Mouse (Mus musculus) kidney, postnatal 10 days (tissue): ENCODE data around the gene Gm45062.

Experiments used
- DNase-seq: peaks from one replicate; pipeline ENCODE4 v3.0.0; 2021; ENCODE audit warnings: mixed read lengths

Gene Gm45062

DNA sequence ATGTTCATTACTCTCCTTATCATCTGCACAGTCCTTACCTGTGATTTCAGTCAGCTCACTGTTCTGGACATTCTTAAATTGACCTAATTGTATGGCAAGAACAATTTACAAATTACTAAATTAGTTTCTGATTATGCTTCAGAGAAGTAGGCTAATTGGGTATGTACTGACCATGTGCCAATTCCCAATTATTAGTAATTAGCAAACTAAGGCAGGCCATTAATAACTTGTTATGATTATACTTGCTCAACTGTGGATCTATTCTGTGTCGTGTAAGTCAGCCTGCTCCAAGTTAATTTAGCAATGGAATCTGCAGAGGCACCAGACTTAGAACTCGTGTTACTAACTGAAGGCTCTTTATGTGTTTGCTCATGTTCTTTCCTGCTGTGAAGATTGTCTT is 113.8 kb downstream of the Gm45062 start:
- DNase-seq, result no peak

- peak; percentile 18 for DNase-seq
These were observed 114.6 kb downstream of the Gm45062 start for GRCm38 (mm10) chr6:8373851-8374250.

GRCm38 (mm10) chr6:8374290-8374689 is 115.0 kb downstream of the Gm45062 start:
- no peak for DNase-seq

GRCm38 (mm10) chr6:8374712-8375111 is 115.5 kb downstream of the Gm45062 start:
- DNase-seq, result no peak

DNA sequence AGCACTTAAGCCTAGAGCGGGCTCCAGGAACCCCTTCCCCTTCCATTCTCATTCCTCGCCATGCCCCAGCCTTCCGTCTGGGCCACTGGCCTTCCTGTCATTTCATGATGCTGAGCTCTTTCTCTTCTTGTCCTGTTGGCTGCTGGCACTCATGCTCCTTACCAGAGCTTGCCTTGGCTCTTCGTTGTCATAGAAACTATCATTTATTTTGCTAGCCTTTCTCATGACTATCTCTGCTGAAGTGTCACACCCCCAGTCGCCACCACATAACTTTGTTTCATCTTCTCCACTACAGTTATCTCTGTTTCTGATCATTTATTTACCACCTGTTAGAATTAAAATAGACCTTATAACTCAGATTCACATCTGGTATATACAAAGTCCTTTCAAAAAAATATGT is 117.1 kb downstream of the Gm45062 start:
- DNase-seq, result no peak

- no peak for DNase-seq
These were observed 118.4 kb downstream of the Gm45062 start for GRCm38 (mm10) chr6:8377667-8378066.

GRCm38 (mm10) chr6:8389307-8389706 is 130.1 kb downstream of the Gm45062 start:
- no peak for DNase-seq

DNA sequence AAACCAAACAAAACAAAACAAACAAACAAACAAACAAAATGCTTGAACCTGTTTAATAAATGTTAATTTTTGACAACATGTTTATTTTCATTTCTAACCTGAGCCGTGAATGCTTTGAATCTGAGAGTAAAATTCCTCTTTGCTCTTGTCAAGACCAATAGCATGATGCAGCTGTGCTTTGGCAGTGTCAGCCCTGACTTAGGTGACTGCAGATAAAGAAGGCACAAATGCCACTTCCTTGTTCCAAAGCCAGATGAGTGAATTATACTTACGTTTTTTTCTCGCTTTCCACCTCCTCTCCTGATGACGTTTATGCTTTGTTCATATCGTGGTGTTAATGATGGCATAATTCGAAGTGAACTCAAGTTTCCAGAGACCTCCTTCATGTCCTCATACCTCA is 131.0 kb downstream of the Gm45062 start:
- DNase-seq, result no peak

- no peak for DNase-seq
These were observed 131.7 kb downstream of the Gm45062 start for GRCm38 (mm10) chr6:8390935-8391334.

DNA sequence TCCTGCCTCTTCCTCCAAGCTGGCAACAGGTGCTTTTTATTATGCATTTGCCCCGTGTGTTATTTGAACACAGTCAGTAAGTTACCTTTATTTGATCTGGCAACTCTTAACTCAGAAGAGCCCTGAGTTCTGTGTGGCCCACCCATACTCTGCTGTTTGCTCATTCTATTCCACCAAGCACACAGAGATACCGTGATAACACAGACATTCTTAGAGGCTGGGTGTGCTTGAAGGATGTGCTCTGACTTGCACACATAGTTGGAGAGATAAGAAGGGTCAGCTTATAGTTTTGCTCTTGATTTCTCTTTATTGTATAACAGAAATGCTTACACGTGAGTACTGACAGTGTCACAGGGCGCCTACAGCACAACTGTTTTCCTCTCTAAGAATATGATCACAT is 133.8 kb downstream of the Gm45062 start:
- no peak for DNase-seq

GRCm38 (mm10) chr6:8394044-8394443 is 134.8 kb downstream of the Gm45062 start:
- DNase-seq, result no peak

DNA sequence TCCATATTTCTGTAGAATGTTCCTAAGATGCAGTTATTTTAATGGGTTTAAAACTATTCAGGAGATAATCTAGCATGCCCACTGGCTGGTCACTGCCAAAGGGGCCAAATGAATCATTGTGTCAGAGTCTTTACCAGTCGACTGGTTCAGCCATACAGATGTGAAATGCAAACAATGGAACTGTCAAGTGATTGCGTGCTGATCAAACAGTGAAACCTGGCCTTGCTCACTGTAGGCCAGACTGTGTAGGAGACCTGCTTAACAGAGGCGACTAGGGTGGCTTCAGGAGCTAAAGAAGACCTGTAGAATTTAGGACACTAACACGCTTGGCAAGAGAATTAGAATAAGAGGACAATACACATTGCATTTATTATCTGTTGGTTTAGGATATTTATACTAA is 135.8 kb downstream of the Gm45062 start:
- DNase-seq, result no peak

GRCm38 (mm10) chr6:8397252-8397651 is 138.0 kb downstream of the Gm45062 start:
- no peak for DNase-seq

DNA sequence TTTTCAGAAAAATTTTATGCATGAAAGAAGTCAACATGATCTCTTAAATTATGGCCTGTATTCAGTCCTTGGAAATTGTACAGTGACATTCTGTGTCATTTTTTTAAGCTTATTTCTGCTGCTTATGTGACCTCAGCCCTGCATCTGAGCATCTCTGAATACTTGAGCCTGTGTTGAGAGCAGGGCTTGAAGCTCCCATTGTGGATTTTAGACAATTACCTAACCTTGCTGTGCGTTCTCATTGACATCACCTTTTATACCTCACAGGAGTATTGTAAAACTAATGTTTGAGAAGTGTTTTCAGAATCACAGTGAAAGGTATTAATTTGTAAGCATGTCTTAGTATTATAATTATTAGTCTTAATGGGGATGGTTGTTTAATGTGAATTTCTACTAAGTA is 140.5 kb downstream of the Gm45062 start:
- no peak for DNase-seq

DNA sequence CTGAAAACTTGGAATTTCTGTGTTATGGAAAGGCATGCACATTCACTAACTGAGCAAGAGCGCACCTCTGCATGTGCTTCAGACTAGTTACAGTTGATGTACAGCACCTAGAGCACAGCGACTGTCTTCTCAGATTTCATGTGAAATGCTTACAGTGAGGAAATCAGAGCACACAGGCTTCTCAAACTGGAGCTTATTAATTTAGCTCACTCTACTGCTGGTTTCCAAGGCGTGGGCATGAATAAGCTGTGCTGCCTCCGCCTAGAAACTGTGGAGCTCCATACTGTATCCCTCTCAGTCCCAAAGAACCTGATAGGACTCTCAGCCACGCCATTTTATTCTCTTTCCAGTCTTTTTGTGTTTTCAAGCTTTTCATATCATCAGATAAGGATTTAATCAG is 143.9 kb downstream of the Gm45062 start:
- no peak for DNase-seq

DNA sequence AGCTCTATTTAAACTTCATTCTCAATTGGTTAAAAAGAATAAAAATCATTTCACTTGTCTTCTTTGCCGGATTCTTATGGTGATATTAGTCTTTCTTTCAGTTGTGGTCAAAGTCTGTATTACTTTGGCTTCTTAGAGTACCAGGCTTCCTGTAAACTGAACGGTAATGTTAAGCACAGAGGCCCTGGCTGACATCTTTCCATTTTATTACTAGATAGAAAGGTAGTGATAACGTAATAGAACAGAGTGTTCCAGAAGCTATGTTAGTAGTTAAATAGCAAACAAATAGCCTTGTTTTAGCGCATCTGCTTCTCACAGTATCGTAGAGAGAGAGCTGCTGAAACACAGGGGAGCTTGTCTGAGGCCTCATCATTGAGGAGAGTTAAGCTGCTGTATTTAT is 146.6 kb downstream of the Gm45062 start:
- DNase-seq, result no peak

- DNase-seq, result no peak
These were observed 149.1 kb downstream of the Gm45062 start for GRCm38 (mm10) chr6:8408332-8408731.

- DNase-seq, result no peak
These were observed 150.6 kb downstream of the Gm45062 start for GRCm38 (mm10) chr6:8409865-8410264.

GRCm38 (mm10) chr6:8412845-8413598 is 153.8 kb downstream of the Gm45062 start:
- DNase-seq, result no peak

DNA sequence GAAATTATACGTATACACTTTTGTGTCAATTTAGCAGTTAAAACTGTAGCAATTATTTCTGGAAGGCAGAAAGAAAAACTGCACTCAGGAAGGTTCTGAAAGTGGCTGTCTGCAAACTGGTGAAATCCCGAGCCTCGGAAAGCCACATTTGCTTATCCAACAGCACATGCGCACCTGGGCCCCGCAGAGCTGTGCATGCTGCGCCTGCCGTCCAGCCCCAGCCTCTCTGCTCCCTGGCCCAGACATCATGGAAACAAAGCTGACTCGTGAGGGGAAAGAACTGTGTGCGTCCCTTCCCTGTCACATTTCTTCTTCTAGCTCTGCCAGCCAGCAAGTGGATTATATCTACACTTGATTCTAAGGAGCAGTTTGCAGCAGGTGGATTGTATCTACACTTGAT is 154.8 kb downstream of the Gm45062 start:
- DNase-seq, result peak; percentile 25

- DNase-seq, result no peak
These were observed 156.6 kb downstream of the Gm45062 start for GRCm38 (mm10) chr6:8415823-8416222.

DNA sequence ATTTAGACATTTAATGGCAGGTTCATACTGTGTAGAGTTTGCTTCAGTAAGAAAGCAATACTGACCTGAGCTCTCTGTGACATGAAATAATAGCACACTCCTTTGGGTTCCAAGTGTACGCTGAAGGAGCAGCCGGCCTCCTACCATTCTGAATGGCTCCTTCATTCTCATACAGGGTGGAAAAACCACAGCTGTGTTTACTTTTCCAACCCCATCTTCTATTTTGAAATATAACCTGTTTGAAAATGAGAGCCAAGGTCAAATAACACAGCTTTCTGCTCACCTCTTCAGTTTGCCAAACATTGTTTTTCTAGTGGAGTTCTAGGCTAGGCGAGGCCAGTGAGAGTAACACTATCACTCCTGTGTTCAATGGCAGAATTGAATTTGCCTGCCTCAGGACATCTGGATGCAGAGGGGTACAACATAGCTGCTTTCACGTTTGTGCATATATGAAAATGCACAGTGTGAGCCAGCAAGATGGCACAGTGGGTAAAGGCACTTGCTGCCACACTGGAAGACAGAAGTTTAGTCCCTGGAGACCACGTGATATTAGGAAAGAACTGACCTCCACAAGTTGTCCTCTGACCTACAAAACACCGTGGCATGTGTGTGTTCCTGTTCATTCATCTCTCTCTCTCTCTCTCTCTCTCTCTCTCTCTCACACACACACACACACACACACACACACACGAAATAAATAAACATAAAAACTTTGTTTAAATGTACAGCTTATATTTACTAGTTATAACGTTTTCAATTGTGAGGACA is 157.7 kb downstream of the Gm45062 start:
- no peak for DNase-seq

GRCm38 (mm10) chr6:8419485-8420186 is 160.4 kb downstream of the Gm45062 start:
- no peak for DNase-seq

DNA sequence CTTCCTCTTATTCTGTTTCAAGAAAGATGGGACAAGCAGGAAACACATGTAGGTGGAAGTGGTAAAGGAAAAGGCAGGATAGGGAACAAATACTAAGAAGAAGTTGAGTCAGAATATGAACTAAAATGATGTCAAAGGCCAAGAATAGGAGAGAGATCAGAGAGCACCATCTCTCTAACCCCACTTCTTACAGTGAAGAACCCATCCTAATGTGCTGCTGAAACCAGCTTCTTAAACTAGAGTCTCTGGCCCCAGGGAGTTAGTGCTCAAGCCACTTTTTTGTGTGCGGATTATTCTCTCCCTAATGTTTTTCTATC is 160.9 kb downstream of the Gm45062 start:
- no peak for DNase-seq
